Mouse (Mus musculus): Measurements from ENCODE around the gene Wasf2.

Wasf2 gene

DNA sequence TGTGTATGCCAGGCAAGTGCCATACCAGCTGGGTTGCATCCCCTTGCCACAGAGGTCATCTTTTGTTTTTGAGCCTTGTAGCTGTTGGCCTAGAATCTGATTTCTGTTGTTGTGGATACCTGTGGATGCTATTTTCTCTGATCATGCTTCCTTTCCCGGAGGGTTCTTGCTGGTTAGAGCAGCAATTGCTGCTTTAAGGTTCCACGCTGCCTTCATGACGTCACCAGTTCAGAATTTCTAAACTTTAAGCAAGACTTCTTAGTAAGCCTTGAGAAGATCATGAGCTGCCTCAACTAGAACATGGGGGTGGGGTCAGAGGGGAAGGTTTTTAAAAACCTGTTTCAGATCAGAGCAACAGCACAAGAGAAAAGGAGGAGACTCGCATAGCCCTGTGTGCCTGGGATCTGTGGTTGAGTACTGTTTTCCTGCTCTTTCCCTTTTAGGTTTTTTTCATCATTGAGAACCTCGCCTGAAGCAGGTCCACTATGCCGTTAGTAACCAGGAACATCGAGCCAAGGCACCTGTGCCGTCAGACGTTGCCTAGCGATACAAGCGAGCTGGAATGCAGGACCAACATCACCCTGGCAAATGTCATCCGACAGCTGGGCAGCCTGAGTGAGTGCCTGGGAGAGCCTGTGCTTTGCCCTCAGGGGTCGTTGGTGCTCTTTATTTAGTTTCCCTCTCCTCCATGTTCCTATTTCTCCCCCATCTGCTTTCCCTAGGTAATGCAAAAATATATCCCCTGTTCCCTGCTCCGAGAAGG is 45.9 kb downstream of the Wasf2 start:
- DNase-seq (ENCODE audit: low spot score): no peak

DNA sequence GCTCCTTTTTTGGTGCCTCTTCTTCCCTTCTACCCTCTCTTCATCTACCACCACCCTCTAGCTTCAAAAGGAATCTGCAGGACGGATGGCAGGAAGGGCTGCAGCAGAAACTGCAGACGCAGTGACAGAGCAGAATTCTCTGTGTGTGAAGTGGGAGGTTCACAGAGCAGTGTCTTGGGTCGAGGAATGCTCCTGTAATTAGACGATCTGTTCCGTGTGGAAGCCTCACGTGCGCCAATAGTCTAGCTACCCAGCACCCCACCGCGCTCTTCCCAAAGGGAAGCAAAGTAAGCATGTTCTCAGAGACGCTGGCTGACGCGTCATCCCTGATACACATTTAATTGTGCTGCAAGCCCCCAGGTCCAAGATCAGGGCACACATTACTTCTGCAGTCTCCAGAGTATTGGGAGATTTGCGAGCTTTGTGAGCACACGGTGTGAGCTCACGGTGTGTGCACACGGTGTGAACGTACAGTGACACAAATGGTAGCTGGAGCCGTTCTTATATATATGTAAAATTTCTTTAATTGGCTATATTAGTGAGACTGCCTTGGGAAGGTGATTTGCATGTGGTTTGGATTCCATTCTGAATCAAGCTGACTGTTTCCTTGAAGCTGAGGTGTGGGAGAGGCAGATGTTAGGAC is 46.6 kb downstream of the Wasf2 start:
- DNase-seq (ENCODE audit: low spot score): no peak

DNA sequence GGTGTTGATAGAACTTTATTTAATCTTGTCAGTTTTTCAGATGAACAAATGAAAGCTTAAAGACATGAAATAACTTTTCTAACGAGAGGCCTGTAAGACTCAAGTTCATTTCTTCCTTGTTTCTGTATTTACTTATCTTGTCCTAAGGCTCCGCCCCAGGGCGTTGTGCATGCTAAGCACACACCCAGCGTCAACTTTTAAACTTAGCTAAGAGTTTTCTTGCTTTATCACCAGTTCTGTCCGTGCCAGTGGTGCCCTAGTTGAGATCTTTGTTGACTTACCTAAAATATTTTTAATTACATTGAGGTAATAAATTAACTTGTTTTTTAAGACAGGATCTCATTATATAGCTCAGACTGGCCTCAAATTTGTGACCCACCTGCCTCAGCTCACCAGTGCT is 48.0 kb downstream of the Wasf2 start:
- no peak for DNase-seq (ENCODE audit: low spot score)

DNA sequence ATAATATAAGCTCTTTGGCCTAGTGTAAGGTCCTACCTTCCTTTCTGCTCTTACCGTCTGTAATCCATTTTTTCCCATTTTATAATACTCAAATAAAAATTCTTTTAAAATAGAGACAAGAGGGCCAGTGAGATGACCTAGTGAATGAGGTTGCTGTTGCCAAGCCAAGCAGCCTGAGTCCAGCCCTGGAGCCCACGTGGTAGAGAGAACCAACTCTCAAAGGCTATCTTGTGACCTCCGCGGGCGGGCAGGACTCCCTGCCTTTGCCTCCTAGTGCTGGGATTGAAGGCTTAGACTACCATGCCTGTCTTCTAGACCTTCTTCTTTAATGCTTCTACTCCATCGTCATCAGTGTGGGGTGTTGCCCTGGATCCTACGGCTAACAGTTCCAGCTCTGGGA is 49.0 kb downstream of the Wasf2 start:
- no peak for DNase-seq (ENCODE audit: low spot score)

DNA sequence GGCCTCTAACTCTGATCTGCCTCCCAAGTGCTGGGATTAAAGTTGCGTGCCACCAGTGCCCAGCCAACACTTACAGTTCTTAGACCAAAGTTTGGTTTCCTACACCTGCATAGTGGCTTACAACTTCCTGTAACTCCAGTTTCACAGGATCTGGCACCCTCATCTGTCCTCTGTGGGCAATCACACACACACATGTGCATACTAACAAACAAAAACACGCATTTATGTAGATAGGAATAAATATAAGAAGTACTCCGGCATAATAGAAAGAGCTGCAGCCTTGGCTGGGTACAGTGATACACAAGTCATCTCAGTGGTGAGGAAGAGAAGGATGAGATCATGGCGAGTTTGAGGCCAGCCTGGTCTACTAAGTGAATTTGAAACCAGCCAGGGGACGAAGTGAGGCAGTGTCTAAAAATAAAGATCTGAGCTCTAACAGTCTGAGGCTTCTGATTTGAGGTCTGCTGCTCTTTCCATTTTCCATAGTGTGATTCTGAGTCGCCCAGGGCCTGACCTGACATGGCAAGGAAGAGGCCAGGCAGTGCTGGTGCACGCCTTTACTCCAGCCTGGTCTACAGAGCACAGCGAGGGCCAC is 52.2 kb downstream of the Wasf2 start:
- DNase-seq (ENCODE audit: low spot score): no peak

DNA sequence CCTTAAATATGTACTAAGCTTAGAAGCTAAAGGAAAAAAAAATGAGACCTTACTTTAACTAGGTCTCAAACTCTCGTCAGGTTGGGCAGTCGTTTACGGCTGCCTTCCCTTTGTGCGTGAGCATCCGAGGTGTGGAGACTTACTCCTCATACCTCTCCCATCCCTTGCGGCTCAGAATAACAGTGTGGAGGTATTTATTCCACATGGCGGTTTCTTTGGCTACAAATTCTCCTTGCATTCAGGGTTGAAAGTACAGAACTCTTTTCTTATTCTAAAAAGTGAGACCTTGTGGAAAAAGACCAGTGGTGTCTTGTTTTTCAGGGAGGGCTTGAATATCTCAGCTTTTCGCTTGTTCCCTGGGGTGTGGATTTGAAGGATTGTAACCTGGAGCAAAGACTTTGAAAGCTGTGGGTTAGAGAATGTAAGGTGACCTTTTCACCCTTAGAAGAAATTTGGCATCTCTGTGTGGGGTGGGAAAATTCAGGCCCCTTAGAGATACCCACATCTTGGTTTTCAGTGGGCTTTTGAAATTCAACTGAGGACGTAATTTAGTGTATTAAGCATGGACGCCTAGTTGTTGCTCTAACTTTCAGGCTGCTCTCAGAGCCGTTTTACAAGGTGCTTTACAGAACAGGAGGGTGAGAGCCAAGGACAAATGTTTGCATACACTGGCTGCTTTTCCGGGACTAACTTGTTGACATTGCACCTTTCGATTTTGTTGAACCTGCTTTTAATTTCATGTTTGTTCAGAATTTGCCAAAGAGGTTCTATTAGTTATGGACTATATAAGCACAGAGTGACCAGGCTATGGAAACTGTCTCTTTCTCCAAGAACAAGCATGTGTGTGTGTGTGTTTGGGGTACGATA is 54.0 kb downstream of the Wasf2 start:
- DNase-seq (ENCODE audit: low spot score): no peak

DNA sequence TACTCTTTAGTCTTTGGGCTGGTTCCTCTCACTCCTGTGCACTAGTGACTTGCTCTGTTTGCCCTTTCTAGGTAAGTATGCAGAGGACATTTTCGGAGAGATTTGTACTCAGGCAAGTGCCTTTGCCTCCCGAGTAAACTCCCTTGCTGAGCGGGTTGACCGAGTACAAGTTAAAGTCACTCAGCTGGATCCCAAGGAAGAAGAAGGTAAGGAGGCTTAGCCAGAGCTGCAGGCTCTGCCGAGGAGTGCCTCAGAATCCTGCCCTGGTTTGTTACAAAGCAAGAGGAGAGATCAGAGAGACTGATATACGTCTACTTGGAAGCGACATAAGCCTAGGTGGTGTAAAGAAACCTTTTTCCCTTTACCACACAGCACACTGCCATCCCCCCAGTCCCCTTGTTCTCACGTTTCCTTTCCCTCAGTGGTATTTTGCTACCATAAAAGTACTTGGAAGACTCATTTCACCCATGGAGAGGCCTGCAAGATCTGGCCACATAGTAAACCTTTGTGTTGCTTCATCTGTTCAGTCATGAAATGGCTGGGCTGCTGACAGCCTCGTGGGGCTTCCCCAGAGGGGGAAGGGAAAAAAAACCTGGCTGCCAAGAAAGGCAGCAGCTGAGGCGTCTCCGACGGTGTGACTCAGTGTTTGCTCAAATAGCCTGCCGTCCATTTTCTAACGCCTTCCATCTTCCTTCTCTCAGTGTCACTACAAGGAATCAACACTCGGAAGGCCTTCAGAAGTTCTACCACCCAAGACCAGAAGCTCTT is 54.8 kb downstream of the Wasf2 start:
- no peak for DNase-seq (ENCODE audit: low spot score)

DNA sequence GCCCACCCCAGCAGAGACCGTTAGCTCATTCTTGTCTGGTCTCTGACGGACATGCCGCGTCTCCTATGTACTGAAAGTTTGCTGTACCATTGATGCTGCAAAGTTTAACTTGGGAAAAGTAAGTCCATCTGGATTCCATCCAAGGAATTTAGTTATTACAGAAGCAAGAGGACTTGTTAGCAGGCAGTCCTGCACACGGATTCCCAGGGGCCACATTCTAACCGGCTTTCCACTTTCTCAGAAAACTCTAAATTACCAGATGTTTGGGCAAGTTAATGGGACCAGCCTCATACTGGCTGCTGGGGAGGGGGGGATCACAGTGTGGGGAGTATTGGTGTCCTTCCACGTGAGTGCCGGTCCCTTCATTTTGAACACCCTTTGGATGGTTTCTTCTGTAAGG is 55.6 kb downstream of the Wasf2 start:
- DNase-seq (ENCODE audit: low spot score): no peak

DNA sequence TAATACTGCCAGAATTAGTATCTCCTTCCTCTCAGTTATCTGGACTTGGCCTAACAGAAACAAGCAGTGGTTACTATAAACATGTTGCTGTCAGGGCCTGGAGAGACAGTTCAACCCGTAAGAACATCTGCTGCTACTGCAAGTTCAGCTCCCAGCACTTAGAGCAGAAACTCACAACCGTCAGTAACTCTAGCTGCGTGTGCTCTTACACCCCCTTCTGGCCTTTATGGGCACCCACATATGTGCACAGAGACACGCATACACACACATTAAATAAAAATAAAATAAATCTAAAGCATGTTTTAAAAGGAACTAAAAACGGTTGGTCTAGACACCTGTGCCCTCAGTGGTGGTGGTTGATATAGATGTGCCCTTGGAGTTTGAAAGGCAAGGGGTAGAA is 56.6 kb downstream of the Wasf2 start:
- DNase-seq (ENCODE audit: low spot score): no peak

DNA sequence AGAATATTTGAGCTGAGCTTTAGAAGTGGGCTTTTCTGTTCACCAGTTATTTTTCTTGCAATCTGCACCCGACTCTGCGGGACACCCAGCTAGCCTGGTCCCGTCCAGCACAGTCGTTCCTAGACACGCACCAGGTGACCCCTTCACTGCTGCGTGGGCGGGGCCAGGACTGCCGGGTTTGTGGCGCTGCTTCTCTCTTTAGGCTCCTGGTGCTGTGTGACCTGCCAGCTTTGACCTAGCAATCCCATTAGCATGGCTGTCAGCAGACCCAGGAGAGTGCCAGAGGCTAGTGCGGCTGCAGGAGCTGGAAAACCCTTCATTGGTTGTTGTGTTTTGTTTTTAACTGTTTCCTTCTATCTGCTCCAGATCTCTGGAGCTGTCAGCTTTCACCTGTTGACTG is 59.1 kb downstream of the Wasf2 start:
- no peak for DNase-seq (ENCODE audit: low spot score)

DNA sequence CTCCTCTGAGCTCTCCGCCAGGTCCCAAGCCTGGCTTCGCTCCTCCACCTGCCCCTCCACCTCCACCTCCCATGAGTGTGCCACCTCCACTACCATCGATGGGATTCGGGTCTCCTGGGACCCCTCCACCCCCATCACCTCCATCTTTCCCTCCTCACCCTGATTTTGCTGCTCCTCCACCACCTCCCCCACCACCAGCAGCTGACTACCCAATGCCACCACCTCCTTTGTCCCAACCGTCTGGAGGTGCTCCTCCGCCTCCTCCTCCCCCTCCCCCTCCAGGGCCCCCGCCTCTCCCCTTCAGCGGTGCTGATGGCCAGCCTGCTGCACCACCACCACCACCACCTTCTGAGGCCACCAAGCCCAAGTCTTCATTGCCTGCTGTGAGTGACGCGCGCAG is 64.2 kb downstream of the Wasf2 start:
- DNase-seq (ENCODE audit: low spot score): no peak

DNA sequence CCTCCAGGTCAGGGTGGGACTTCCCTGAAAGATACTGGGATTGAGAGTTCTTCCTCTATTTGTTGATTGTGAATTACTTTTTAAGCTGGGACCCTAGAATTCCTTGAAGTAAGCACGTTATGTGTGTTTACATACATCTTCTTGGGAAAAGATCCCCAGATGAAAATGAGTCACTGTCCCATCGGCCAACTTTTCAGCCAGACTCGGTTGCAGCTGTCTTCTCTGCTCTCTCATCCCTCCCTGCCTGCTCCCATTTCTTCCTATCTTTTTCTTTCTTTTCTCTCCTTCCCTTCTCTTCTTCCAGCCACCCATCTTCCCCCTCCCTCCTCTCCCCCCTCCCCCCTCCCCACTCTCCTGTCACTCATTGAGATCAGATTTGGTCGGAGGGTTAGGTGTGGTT is 64.7 kb downstream of the Wasf2 start:
- no peak for DNase-seq (ENCODE audit: low spot score)

DNA sequence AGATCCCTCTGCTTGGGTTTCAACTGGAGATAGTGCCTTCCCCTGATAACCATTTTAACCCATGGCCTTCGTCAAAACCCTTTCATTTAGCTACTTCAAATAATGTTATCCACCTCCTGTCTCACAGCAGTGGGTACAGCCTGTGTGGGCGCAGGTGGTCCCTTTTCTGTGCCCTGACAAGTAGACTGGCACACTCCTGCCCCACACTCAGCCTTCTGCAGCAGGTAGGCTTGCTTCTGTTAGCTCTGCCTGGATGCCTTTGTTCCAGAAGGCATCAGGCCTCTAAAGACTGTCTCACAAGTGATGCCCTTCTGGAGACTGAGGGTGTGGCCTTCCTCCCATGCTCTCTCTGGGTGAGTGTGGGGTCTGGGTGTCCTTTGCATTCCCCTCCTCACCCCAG is 65.8 kb downstream of the Wasf2 start:
- DNase-seq (ENCODE audit: low spot score): no peak

DNA sequence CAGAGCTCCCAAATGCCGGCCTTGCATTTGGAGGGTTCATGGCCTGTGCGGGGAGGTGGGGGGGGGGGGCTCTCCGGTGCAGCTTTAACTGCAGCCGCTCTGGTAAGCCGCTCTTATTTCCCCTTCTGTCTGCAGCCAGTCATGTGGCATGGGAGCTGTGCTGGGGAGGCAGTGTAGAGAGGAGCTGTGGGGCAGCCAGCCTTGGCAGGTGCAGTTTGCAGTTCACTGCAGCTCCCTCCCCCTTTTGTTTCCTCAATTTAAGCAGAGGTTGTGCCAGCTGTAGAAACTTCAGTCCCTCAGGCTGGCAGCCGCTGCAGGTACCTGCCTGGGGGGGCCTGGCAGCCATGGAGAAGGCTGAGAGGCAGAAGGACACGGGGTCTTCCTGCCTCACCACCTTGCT is 66.5 kb downstream of the Wasf2 start:
- DNase-seq (ENCODE audit: low spot score): no peak

DNA sequence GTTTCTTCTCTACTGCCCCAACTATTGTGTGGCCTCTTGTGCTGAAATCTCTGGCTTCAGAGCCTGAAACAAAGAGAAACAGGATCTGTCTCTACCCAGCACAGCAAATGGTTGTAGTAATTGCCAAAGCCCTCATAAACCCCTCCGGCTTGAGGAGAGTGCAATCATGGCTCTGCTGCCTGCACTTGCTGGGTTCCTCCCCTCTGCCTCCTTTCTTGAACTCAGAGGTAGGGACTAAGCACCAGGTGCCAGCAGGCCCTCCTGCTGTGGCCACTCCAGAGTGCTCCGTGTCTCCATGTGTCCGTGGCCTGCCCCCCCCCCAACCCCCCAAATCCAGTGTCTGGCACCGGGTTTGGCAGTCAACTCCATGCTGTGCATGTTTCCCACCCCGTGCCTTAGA is 67.0 kb downstream of the Wasf2 start:
- no peak for DNase-seq (ENCODE audit: low spot score)

DNA sequence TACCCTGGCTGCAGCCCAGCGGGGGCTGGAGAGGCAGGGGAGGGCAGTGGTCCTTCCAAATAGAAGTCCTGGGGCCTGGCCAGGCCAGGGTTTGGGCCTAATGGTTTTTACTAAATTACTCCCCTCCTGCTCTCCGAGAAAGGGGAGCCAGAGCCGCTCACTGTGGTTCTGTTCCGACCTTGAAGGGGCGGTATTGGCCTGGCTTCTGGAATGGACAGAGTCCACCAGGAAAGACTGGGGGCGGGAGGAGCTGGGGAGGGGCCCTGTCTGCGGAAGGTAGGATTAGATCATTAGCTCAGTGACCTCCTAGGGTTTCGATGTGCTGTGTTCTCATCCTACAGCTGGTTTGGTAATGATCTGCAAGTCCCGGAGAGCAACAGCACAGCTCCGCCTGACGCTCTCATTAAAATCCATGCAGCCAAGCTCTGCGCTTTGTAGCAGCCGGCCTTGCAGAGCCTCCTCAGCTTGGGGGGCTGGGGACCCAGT is 67.5 kb downstream of the Wasf2 start:
- peak; percentile 60 for DNase-seq (ENCODE audit: low spot score)

DNA sequence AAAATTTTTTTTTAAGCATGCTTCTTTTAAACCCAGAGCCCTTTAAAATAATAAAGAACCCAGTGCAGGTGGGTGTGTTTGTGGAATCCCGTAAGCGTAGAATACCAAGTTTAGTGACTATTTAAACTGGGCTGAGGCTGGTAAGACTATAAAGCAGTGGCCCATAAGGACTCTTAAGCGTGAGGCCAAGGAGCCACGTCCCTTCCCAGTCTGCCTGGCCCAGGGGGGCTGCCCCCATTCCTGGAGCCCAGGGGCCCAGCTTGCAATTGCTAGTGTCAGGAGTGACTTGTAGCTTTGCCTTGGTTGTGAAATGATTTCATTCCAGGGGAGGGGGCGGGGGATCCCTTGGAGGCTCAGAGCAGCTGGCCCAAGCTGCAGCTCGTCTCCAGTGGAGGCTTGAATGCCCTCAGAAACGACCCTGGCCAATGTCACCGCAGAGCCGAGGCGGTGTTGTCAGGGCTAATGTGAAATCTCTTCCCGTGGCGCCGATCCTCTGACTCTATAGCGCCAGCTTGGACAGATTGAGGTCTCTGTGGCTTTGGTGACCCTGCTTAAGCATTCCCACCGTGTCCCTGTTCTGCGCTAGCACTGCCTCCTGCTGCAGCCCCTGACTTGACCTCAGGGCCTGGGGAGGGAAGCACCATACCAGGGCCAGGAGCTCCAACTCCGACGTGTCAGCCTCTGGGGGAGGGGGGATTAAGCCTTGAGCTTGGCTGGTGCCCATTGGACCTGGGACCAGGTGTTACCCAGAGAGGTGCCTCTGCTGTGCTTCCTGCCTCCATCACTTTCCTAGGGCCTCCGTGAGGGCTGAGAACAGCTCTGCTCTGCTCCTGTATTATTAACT is 68.3 kb downstream of the Wasf2 start:
- DNase-seq (ENCODE audit: low spot score): peak; percentile 77

DNA sequence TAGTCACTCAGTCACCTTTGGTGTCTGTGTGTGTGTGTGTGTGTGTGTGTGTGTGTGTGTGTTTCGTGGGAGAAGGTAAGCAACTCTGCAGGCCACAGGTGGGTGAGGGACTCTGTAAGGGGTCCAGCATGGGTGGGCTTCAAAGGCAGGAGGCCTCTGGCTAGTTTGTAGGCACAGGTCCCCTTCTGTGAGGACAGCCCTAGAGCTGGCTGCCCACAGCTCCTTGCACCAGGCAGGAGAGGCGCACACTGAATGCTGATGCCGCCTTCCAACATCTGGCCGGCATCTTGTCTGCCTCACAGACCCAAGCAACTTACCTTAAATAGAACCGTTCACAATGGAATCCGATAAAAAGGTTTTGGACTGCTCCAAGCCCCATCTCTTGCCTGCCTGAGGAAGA is 69.4 kb downstream of the Wasf2 start:
- no peak for DNase-seq (ENCODE audit: low spot score)

DNA sequence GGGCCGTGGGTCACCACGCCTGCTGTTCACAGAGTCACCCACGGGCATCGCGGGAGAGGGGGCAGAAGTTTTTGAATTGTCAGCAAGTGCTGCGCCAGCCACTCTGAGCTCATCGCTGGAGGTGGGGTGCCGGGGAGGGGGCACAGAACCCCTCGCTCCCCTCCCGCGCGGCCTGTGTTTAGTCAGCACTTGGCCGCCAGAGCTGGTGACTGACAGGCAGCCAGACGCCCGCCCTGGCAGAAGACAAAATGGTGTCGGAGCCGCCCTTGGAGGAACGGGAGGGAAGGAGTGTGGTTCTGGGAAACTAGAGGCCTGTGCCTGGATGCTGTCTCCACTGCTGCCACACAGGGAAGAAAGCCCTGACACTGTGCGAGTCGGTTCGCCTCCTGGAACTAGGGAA is 70.0 kb downstream of the Wasf2 start:
- no peak for DNase-seq (ENCODE audit: low spot score)

DNA sequence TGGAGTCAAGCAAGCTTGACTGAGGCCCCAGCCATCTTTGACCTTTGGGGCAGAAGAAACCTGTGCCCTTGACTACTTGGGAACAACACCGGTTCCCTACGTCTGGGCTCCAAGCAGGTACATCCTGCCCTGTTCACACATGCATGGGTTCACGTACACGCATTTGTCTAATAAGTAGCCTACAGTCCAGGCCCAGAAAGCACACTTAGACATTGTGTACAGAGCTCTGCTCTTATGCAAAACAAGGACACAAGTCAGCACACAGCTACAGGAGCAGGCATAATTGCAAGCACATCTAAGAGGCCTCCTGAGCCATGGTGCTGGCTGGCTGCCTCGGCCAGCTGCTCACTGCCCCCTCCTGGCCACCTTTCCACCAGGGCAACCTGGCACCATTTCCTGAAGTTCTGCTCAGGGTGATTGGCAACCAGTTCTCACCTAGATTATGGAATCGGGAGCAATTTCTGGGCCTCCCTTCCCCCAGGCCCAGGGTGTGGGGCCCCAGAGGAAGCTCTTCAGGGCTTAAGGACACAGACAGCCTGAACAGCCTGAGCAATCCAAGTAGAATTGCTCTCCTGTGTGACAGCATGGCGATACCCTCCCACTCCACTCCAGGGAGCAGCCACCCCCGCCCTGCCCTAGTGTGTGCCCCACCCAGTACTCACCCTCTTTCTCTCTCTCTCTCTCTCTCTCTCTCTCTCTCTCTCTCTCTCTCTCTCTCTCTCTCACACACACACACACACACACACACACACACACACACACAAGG is 70.9 kb downstream of the Wasf2 start:
- DNase-seq (ENCODE audit: low spot score): no peak

Measured in embryo, embryonic 10.5 days (tissue).